Mouse (Mus musculus) large intestine, adult 2 months (tissue): Measurements from ENCODE around the gene Olfr129. TPM values are rescaled to one million over a fixed set of nuclear protein-coding genes. Genes with fewer than 3 reads are reported as not detected.

ENCODE experiments used
- DNase-seq: peaks from one replicate; pipeline ENCODE4 v3.0.0-alpha.2; 2012; ENCODE audit warnings: low read depth, low spot score
- WGBS: fragments of 180-500 bp; shearing (Covaris S2); methylation state at CpG from one replicate; pipeline ENCODE4 v1.1.7; 2018; 5-methylcytosine and 5-hydroxymethylcytosine counted together
- polyA plus RNA-seq: library from polyadenylated mRNA; depleted of rRNA; stranded (reverse); fragments of >200 nt; gene quantifications from 2 replicates; pipeline ENCODE4 v1.2.3, GENCODE M21; 2012; rRNA removed

The Olfr129 gene
- not detected in 2 replicates for polyA plus RNA-seq

- 48% methylated on average over 1 of the region's 1 CpGs for WGBS
- DNase-seq, result no peak
Measured at GRCm38 (mm10) chr17:38059979-38060378, at the start of gene Olfr129. Olfr129 (minus strand) TSS chr17:38060079.

GRCm38 (mm10) chr17:38088593-38088992, 28.7 kb upstream of the Olfr129 start, which contains the start of gene Olfr131:
Olfr131 (minus strand) TSS chr17:38088693.
- no peak for DNase-seq

GRCm38 (mm10) chr17:38082364-38082763, 22.5 kb upstream of the Olfr129 start:
- WGBS, result 76% methylated on average over 4 of the region's 4 CpGs
- no peak for DNase-seq

- DNase-seq, result no peak
- WGBS, result 83% methylated on average over 1 of the region's 1 CpGs
Measured at GRCm38 (mm10) chr17:38063621-38064020, 3.7 kb upstream of the Olfr129 start, which contains the start of gene Olfr130. Olfr130 (plus strand) TSS chr17:38063921.

GRCm38 (mm10) chr17:38026297-38026696, 33.6 kb downstream of the Olfr129 start:
- DNase-seq, result no peak
- WGBS, result 33% methylated on average over 5 of the region's 5 CpGs

GRCm38 (mm10) chr17:38016341-38016740, 43.5 kb downstream of the Olfr129 start:
- DNase-seq, result no peak
- 75% methylated on average over 2 of the region's 2 CpGs for WGBS

- no peak for DNase-seq
- WGBS, result 41% methylated on average over 2 of the region's 2 CpGs
Measured at GRCm38 (mm10) chr17:38004996-38005395, 54.9 kb downstream of the Olfr129 start.

Other genes with a start within 250 kb of the Olfr129 start
- gene Olfr125, start 227.1 kb downstream of the Olfr129 start, polyA plus RNA-seq, result not detected in 2 replicates
- not detected in 2 replicates for gene Olfr126, start 212.6 kb downstream of the Olfr129 start, polyA plus RNA-seq
- not detected in 2 replicates for gene Olfr127, start 159.6 kb downstream of the Olfr129 start, polyA plus RNA-seq
- gene Olfr128, start 139.5 kb downstream of the Olfr129 start, polyA plus RNA-seq, result not detected in 2 replicates
- gene Olfr761, start 107.0 kb downstream of the Olfr129 start, polyA plus RNA-seq, result not detected in 2 replicates
- gene Olfr130, start 3.8 kb upstream of the Olfr129 start, polyA plus RNA-seq, result not detected in 2 replicates
- gene Olfr131, start 28.6 kb upstream of the Olfr129 start, polyA plus RNA-seq, result not detected in 2 replicates
- not detected in 2 replicates for gene Olfr132, start 74.4 kb upstream of the Olfr129 start, polyA plus RNA-seq
- not detected in 2 replicates for gene Olfr133, start 85.2 kb upstream of the Olfr129 start, polyA plus RNA-seq
- not detected in 2 replicates for gene Olfr134, start 111.3 kb upstream of the Olfr129 start, polyA plus RNA-seq
- not detected in 2 replicates for gene Olfr135, start 144.3 kb upstream of the Olfr129 start, polyA plus RNA-seq
- not detected in 2 replicates for gene Olfr138, start 201.0 kb upstream of the Olfr129 start, polyA plus RNA-seq
- not detected in 2 replicates for gene Olfr137, start 247.5 kb upstream of the Olfr129 start, polyA plus RNA-seq